Comparison of ENCODE assay signal across 8 mouse cellular contexts in the genomic region with DNA sequence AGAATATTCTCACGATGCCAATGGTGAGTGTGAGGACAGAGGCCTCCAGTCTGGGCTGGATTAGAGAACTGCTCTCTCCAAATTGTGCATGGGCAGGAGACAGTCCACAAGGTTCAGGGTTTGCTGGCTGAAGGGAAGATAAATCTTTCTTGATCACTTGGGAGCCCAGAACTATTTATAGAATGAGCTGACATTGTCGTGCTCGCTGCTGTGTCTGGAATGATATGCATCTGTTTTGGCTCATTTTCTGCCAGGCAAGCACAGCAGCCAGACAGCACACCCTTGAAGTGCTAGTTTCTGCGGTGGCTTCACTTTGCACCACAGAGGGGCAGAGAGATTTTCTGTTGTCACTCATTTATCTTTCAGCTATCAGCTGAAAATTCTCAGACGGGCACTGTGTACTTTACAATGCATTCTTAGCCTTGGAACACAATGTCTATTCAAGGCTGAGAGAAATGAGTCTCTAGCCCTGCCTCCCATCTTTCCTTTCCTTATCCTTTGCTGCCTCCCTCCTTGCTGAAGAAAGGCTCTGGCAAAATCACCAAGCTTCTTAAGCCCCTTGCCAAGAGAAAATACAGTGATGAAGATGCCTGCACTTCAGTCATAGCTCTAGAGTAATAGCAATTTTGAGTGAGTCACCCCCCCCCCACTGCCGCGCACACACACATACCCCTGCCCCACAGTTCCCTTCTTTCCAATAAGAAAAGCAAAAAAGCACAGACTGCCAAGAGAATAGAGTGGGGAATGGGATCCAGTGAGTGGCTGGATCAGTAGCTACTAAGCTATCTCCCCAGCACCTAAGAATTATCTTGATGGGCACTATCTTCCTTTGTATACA.
DNase-seq lines count a peak whose midpoint lies in the region; ATAC-seq and TF ChIP-seq lines count a peak whose summit lies in the region.

No protein-coding gene starts in this region.

- TF ChIP-seq CTCF in intestine, postnatal 0 days (IDR thresholded peaks at IDR 0.05; ENCODE audit: low read depth), result no peak

- no peak for DNase-seq in intestine, embryonic 14.5 days (ENCODE audit: low spot score)
- DNase-seq in brain, embryonic 18.5 days (ENCODE audit: low read depth, low spot score), result peak; percentile 14
- DNase-seq in heart, postnatal 10 days, result peak; percentile 45 to 52
- no peak for DNase-seq in midbrain, embryonic 11.5 days (ENCODE audit: low spot score, missing footprints)
- no peak for DNase-seq in cerebellum, postnatal 14 days
- DNase-seq in frontal cortex, postnatal 10 days (ENCODE audit: low spot score in 2 of 2), result no peak

- H3K4me3 ChIP-seq in intestine, embryonic 14.5 days (ENCODE audit: low read depth, low read length), result no peak overlapping the region
- H3K4me3 ChIP-seq in intestine, postnatal 0 days (ENCODE audit: low read depth, low read length), result no peak overlapping the region
- no peak overlapping the region for H3K4me3 ChIP-seq in midbrain, embryonic 11.5 days (ENCODE audit: low read depth, low read length)

- H3K4me2 ChIP-seq in intestine, embryonic 14.5 days (ENCODE audit: low read length), result peak overlapping the region; percentile 26; the same call in 1 of the 2 replicates
- H3K4me2 ChIP-seq in intestine, postnatal 0 days (replicated peaks; ENCODE audit: low read depth), result no peak overlapping the region
- H3K4me2 ChIP-seq in midbrain, embryonic 11.5 days, result no peak overlapping the region

- H3K9me3 ChIP-seq in intestine, embryonic 14.5 days (ENCODE audit: control insufficient read depth, low read length), result no peaks in the 10 kb centered on the region
- H3K9me3 ChIP-seq in intestine, postnatal 0 days (ENCODE audit: control insufficient read depth), result no peaks in the 10 kb centered on the region
- H3K9me3 ChIP-seq in midbrain, embryonic 11.5 days (ENCODE audit: control insufficient read depth, low read length), result no peaks in the 10 kb centered on the region

- peaks cover 13% of the 10 kb centered on the region; the same call in 1 of the 2 replicates for H3K4me1 ChIP-seq in intestine, embryonic 14.5 days (replicated peaks; ENCODE audit: control insufficient read depth, insufficient read depth, low read length)
- H3K4me1 ChIP-seq in intestine, postnatal 0 days (replicated peaks; ENCODE audit: control insufficient read depth, insufficient read depth, low read length), result no peaks in the 10 kb centered on the region
- peaks cover 7% of the 10 kb centered on the region for H3K4me1 ChIP-seq in midbrain, embryonic 11.5 days (ENCODE audit: control insufficient read depth, insufficient read depth, low read length)

- no peaks in the 10 kb centered on the region for H3K27me3 ChIP-seq in intestine, embryonic 14.5 days (replicated peaks; ENCODE audit: control insufficient read depth, insufficient read depth, low read length)
- H3K27me3 ChIP-seq in intestine, postnatal 0 days (replicated peaks; ENCODE audit: control insufficient read depth, insufficient read depth, low read length), result no peaks in the 10 kb centered on the region
- H3K27me3 ChIP-seq in midbrain, embryonic 11.5 days (ENCODE audit: control insufficient read depth, insufficient read depth, low read length), result no peaks in the 10 kb centered on the region

- peak; percentile 47; the same call in 1 of the 2 replicates for ATAC-seq in intestine, embryonic 14.5 days (replicated peaks; ENCODE audit: low FRiP score, low TSS enrichment, low read depth)
- no peak for ATAC-seq in intestine, postnatal 0 days
- no peak; the same call in 1 of the 2 replicates for ATAC-seq in midbrain, embryonic 11.5 days (ENCODE audit: low FRiP score)
- no peak for ATAC-seq in megakaryocyte progenitor cell, adult 5-6 weeks (replicated peaks; ENCODE audit: poor library complexity)

- WGBS in intestine, embryonic 14.5 days, result 26% methylated on average over 7 of the region's 7 CpGs
- WGBS in intestine, postnatal 0 days, result 47% methylated on average over 7 of the region's 7 CpGs
- WGBS in midbrain, embryonic 11.5 days, result 56% methylated on average over 7 of the region's 7 CpGs

- intact Hi-C loops in heart, postnatal 10 days (cut with DNase I), result no loop called here

- peak overlapping the region; percentile 51; the same call in 1 of the 2 replicates for H3K27ac ChIP-seq in intestine, embryonic 14.5 days (ENCODE audit: low read depth)
- H3K27ac ChIP-seq in intestine, postnatal 0 days (ENCODE audit: low read depth, low read length), result no peak overlapping the region
- H3K27ac ChIP-seq in midbrain, embryonic 11.5 days (ENCODE audit: low read depth, low read length), result peak overlapping the region; percentile 20; the same call in 1 of the 2 replicates

- no peak overlapping the region for H3K9ac ChIP-seq in intestine, embryonic 14.5 days (ENCODE audit: low read length)
- no peak overlapping the region for H3K9ac ChIP-seq in intestine, postnatal 0 days (ENCODE audit: low read depth, low read length)
- no peak overlapping the region for H3K9ac ChIP-seq in midbrain, embryonic 11.5 days (ENCODE audit: low read length)

- no peaks in the 10 kb centered on the region for H3K36me3 ChIP-seq in intestine, embryonic 14.5 days (ENCODE audit: control insufficient read depth, insufficient read depth, low read length)
- no peaks in the 10 kb centered on the region for H3K36me3 ChIP-seq in intestine, postnatal 0 days (ENCODE audit: control insufficient read depth, insufficient read depth)
- H3K36me3 ChIP-seq in midbrain, embryonic 11.5 days (ENCODE audit: control insufficient read depth, insufficient read depth, low read length), result no peaks in the 10 kb centered on the region

Comparison
In these comparisons a context has a peak if more than half of its experiments do, and no peak if none do; other contexts are left out.
1. DNase-seq: peak in brain, embryonic 18.5 days (single experiment) and heart, postnatal 10 days (2 of 2); none in intestine, embryonic 14.5 days (single experiment), midbrain, embryonic 11.5 days (single experiment), cerebellum, postnatal 14 days (0 of 2) and frontal cortex, postnatal 10 days (0 of 2).